Mouse (Mus musculus): ENCODE results near the gene Kcnk10.

- TF ChIP-seq POLR2A (IDR thresholded peaks at IDR 0.05; ENCODE audit: control insufficient read depth, extremely low read depth, insufficient read depth, low read length, poor library complexity) (no peak), CTCF (IDR thresholded peaks at IDR 0.05; ENCODE audit: borderline replicate concordance, control insufficient read depth, extremely low read depth, insufficient read depth, low read length, poor library complexity) (no peak)
These were observed 18.1 kb downstream of the Kcnk10 start for GRCm38 (mm10) chr12:98560038-98560437.

Data from thymus, adult 2 months (tissue).